ENCODE assay signal across 12 mouse cellular contexts in the genomic region with DNA sequence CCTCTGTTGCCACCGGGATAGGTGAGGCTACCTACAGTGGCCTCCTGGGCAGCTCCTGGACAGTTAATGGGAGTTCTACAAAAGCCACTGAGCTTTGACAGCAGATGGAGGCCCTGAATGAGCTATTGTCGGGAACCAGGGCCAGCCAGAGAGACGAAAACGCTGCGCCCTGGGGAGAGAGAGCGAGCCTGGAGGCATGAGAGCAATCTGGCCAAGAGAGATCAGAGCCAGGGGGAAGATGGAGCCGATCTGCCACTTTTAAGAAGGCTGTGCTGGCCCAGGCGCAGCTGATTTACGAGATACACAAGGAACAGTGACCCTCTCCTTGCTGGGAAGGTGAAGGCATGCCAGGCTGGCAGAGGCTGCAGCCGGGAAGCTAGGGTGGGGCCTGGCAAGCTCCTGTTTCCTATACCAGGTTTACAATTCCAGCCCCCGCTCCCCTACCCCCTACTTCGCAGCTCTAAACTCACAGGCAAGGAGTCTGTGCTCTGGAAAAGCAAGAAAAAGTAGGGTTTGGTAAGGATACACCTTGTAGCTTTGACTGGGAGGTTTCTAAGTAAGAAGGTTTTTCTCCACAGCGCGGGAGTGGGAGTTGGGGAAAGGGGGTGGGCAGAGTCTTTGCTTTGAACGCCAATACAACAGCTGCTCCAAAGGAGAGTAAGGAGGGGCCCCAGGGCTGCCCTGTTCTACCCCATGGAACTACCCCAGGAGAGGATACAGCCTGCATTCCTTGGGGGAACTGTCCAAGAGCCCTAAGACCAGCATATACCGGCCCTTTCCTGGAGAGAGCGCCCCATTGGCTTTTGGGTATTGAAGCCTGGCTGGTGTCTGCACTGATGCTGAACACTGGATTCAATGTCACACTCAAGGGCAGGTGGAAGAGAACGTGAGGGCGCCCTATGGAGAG. TPM values are rescaled to one million over a fixed set of nuclear protein-coding genes. Genes with fewer than 3 reads are reported as not detected.
DNase-seq lines count a peak whose midpoint lies in the region; ATAC-seq lines count a peak whose summit lies in the region.
"Had no signal": no experiment of that assay in that cellular context is flagged by ENCODE, and none has a peak within 500 bp of the region (broad histone marks: within the 10 kb centered on the region; RNA-seq: fewer than 3 reads in every experiment).

No protein-coding gene starts in this region.

- H3K9me3 ChIP-seq in kidney, embryonic 16.5 days (ENCODE audit: low read length), result no peaks in the 10 kb centered on the region
- no peaks in the 10 kb centered on the region for H3K9me3 ChIP-seq in forebrain, embryonic 16.5 days (ENCODE audit: control insufficient read depth, low read length)
- no peaks in the 10 kb centered on the region for H3K9me3 ChIP-seq in intestine, embryonic 15.5 days

- H3K36me3 ChIP-seq in kidney, embryonic 16.5 days (ENCODE audit: insufficient read depth, low read length), result peaks cover 70% of the 10 kb centered on the region
- peaks cover 16% of the 10 kb centered on the region for H3K36me3 ChIP-seq in forebrain, embryonic 16.5 days (ENCODE audit: control insufficient read depth, insufficient read depth)
- H3K36me3 ChIP-seq in intestine, embryonic 15.5 days, result peaks cover 17% of the 10 kb centered on the region; the same call in 1 of the 2 replicates

- H3K27ac ChIP-seq in kidney, embryonic 16.5 days (ENCODE audit: low read length), result no peak overlapping the region
- peak overlapping the region; percentile 62 for H3K27ac ChIP-seq in forebrain, embryonic 16.5 days (ENCODE audit: low read length)
- H3K27ac ChIP-seq in intestine, embryonic 15.5 days, result no peak overlapping the region

- no peak overlapping the region for H3K4me3 ChIP-seq in kidney, embryonic 16.5 days (ENCODE audit: low read length)
- no peak overlapping the region for H3K4me3 ChIP-seq in forebrain, embryonic 16.5 days (replicated peaks; ENCODE audit: low read length)
- H3K4me3 ChIP-seq in intestine, embryonic 15.5 days (replicated peaks), result no peak overlapping the region

- H3K4me2 ChIP-seq in kidney, embryonic 16.5 days (replicated peaks; ENCODE audit: low read depth, low read length), result no peak overlapping the region
- H3K4me2 ChIP-seq in forebrain, embryonic 16.5 days (ENCODE audit: low read length), result no peak overlapping the region
- no peak overlapping the region for H3K4me2 ChIP-seq in intestine, embryonic 15.5 days (replicated peaks)

- H3K4me1 ChIP-seq in kidney, embryonic 16.5 days (ENCODE audit: insufficient read depth, low read length), result no peaks in the 10 kb centered on the region
- H3K4me1 ChIP-seq in forebrain, embryonic 16.5 days (replicated peaks; ENCODE audit: control insufficient read depth, insufficient read depth, low read length), result peaks cover 15% of the 10 kb centered on the region
- 0 out of 2 replicates have a peak, but pooled peaks cover 2% of the 10 kb centered on the region for H3K4me1 ChIP-seq in intestine, embryonic 15.5 days (replicated peaks)

- DNase-seq in kidney, postnatal 25 days, result no peak
- peak; percentile 84 for DNase-seq in cerebellum, adult 11-12 months
- peak; percentile 51 for DNase-seq in lung, postnatal 10 days
- DNase-seq in adrenal gland, postnatal 10 days, result no peak
- DNase-seq in spleen, adult 12 weeks (ENCODE audit: low spot score), result no peak
- DNase-seq: gastrocnemius, postnatal 14 days; layer of hippocampus, adult 9-11 months; thymus, postnatal 14 days had no signal

- 81% methylated on average over 19 of the region's 19 CpGs for WGBS in kidney, embryonic 16.5 days
- 67% methylated on average over 19 of the region's 19 CpGs for WGBS in forebrain, embryonic 16.5 days
- 78% methylated on average over 19 of the region's 19 CpGs for WGBS in intestine, embryonic 15.5 days

- no peaks in the 10 kb centered on the region for H3K27me3 ChIP-seq in kidney, embryonic 16.5 days (ENCODE audit: insufficient read depth, low read length)
- no peaks in the 10 kb centered on the region for H3K27me3 ChIP-seq in forebrain, embryonic 16.5 days (replicated peaks; ENCODE audit: control insufficient read depth, insufficient read depth, low read length)
- no peaks in the 10 kb centered on the region for H3K27me3 ChIP-seq in intestine, embryonic 15.5 days (replicated peaks)

- H3K9ac ChIP-seq in kidney, embryonic 16.5 days (replicated peaks; ENCODE audit: low read length), result no peak overlapping the region
- 0 out of 2 replicates have a peak overlapping the region, but pooled peaks have one; percentile 5 for H3K9ac ChIP-seq in forebrain, embryonic 16.5 days (replicated peaks; ENCODE audit: low read depth, low read length)
- H3K9ac ChIP-seq in intestine, embryonic 15.5 days, result no peak overlapping the region

- peak; percentile 51; the same call in 1 of the 2 replicates for ATAC-seq in kidney, embryonic 16.5 days (ENCODE audit: low FRiP score, low TSS enrichment)
- 0 out of 2 replicates have a peak, but pooled peaks have one; percentile 41 for ATAC-seq in forebrain, embryonic 16.5 days
- ATAC-seq in intestine, embryonic 15.5 days, result no peak

RNA-seq across cellular contexts. Expression of a gene that starts 42.5 kb away (rescaled TPM):
- 122 and 126 TPM in 2 replicates for polyA plus RNA-seq in kidney, embryonic 16.5 days (2015; fragmentation: Nextera tagmentation; extraction: Ambion mirVana)
- polyA plus RNA-seq in forebrain, embryonic 16.5 days (2015; fragmentation: Nextera tagmentation; extraction: Ambion mirVana), result 230 and 234 TPM in 2 replicates
- 10 to 100 TPM; 66.4 to 78.9 TPM for total RNA-seq in adrenal gland, postnatal 10 days (2021)
- 167 and 173 TPM in 2 replicates for polyA plus RNA-seq in intestine, embryonic 15.5 days (2015; fragmentation: Nextera tagmentation; extraction: Ambion mirVana)

RNA-seq across cellular contexts. Expression of a gene that starts 42.7 kb away (rescaled TPM):
- 15.0 and 16.7 TPM in 2 replicates for polyA plus RNA-seq in kidney, embryonic 16.5 days (2015; fragmentation: Nextera tagmentation; extraction: Ambion mirVana)
- polyA plus RNA-seq in forebrain, embryonic 16.5 days (2015; fragmentation: Nextera tagmentation; extraction: Ambion mirVana), result 11.2 and 12.4 TPM in 2 replicates
- 10 to 100 TPM; 14.2 to 20.0 TPM for total RNA-seq in adrenal gland, postnatal 10 days (2021)
- polyA plus RNA-seq in intestine, embryonic 15.5 days (2015; fragmentation: Nextera tagmentation; extraction: Ambion mirVana), result 10.1 and 11.8 TPM in 2 replicates

RNA-seq across cellular contexts. Expression of a gene that starts 52.5 kb away (rescaled TPM):
- 20.4 and 22.5 TPM in 2 replicates for polyA plus RNA-seq in kidney, embryonic 16.5 days (2015; fragmentation: Nextera tagmentation; extraction: Ambion mirVana)
- not detected in 2 replicates for polyA plus RNA-seq in forebrain, embryonic 16.5 days (2015; fragmentation: Nextera tagmentation; extraction: Ambion mirVana)
- not detected for total RNA-seq in adrenal gland, postnatal 10 days (2021)
- polyA plus RNA-seq in intestine, embryonic 15.5 days (2015; fragmentation: Nextera tagmentation; extraction: Ambion mirVana), result 13.8 and 17.1 TPM in 2 replicates
- total RNA-seq: gastrocnemius, postnatal 14 days had no signal
- polyA plus RNA-seq: neural tube, embryonic 11.5 days had no signal

Comparison
In these comparisons a context has a peak if more than half of its experiments do, and no peak if none do; other contexts are left out.
1. DNase-seq: peak in cerebellum, adult 11-12 months (single experiment) and lung, postnatal 10 days (single experiment); none in kidney, postnatal 25 days (0 of 2), adrenal gland, postnatal 10 days (single experiment) and spleen, adult 12 weeks (single experiment).
2. RNA of a gene that starts 52.5 kb away (polyA plus RNA-seq): 20.4 to 22.5 TPM in kidney, embryonic 16.5 days and 13.8 to 17.1 TPM in intestine, embryonic 15.5 days; not detected in forebrain, embryonic 16.5 days; every median in the first group is over 10 times any median in the second.